Mouse (Mus musculus) splenic B cell, adult 2 months (primary cell): ENCODE measurements around the gene Slc12a5.

Source experiments
- DNase-seq: peaks from one replicate; pipeline ENCODE4 v3.0.0-alpha.2; 2011; ENCODE audit warnings: low read depth, low spot score
- H3K27me3 ChIP-seq: 2 replicates; pipeline ENCODE4 v1.6.1; 2012; ENCODE audit warnings: mild to moderate bottlenecking, low read length, moderate library complexity, mixed read lengths; ENCODE audit not compliant: control insufficient read depth, poor library complexity, insufficient read depth, severe bottlenecking
- H3K36me3 ChIP-seq: 2 replicates; pipeline ENCODE4 v1.6.1; 2012; ENCODE audit warnings: mild to moderate bottlenecking, low read length, moderate library complexity, mixed read lengths; ENCODE audit not compliant: control insufficient read depth, poor library complexity, insufficient read depth, severe bottlenecking

Gene Slc12a5

GRCm38 (mm10) chr2:165049044-165049443, 88.4 kb downstream of the Slc12a5 start:
- Histone ChIP-seq H3K27me3 (no peaks in the 10 kb centered on the region), H3K36me3 (no peaks in the 10 kb centered on the region)
- no peak for DNase-seq
